Mouse (Mus musculus) neutrophil, adult 5-6 weeks (primary cell): ENCODE measurements at regions not wholly inside any gene's neighbourhood (a gene's known extent, or its start where the extent isn't known, plus 50 kb on each side); places are given as distances from the start of the nearest gene placed in this dataset.

ENCODE experiments used
- ATAC-seq: fragments of 151-379, 151-347 bp; 2 replicates; pipeline ENCODE4 v1.8.0; 2017; ENCODE audit warnings: mild to moderate bottlenecking, moderate TSS enrichment; ENCODE audit not compliant: insufficient number of reproducible peaks, poor library complexity, low FRiP score, severe bottlenecking; ENCODE audit errors: extremely low read depth

DNA sequence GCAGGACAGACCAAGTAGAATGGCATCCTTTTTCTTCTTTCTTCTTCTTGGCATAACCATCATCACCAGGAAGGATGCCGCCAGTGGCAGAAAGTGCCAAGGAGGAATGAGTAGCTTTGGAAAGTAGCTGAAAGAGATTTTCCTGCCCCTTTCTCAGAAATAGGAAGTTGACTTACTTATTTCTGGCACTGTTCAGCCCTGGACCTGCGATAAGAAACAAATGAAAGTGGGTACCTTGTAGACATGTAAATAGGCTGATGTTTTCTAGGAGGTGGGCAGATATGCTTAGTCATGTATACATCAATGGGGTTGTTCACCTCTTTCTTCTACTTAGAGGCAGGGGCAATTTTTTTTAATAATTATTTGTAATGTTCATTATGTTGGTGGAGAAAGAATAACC is 145.3 kb upstream of the Tmem164 start:
- ATAC-seq: no peak

DNA sequence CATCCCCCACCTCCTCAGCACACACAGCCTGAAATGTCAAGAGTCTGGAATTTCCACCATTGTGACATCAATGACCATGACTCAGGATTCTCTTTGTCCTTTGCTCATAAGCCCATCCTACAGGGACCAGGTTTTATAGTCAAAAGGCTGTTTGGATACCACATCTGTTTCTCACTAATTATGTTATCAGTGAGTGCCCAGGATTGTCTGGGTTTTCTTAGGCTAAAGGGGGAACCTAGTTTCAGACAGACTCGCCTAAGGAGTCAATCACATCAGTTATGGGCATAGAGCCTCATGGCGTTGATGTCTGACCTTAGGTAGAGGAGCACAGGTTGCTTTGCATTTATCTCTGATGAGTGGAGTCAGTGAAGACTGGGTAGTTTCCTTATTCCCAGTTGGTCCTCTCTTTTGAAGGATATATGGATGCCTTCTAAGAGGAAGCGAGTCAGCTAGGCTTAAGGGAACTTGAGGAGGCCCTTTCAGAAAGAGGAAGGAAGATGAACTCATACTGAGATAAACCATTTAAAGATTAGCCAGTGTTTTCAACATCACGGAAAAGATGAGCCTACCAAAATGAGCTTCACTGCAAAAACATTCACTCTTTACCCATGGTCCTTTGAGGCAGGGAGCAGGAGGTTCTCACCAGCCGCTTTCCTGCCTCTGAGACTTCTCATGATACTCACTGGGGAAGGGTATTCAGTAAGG is 143.8 kb upstream of the Tmem164 start:
- 0 out of 2 replicates have a peak, but pooled peaks have one; percentile 23 for ATAC-seq

DNA sequence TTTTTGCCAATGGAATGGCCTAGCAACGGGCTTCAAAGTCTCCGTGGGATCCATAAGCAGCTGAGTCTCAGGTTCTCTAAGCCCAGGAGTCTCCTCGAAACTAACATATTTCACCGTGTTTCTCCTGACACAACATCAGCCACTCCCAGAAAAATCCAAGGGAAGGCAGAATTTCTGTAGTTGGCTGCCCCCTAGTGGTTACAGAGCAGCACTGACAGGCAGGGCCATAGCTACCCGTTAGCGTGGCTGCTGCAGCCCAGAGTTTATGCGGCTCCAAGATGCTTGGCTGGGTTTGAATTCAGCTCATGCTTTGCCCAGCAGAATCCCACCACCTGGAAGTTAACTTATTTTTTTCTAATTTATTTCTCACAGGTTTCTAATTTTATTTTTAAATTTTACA is 140.9 kb upstream of the Tmem164 start:
- ATAC-seq: 0 out of 2 replicates have a peak, but pooled peaks have one; percentile 55

DNA sequence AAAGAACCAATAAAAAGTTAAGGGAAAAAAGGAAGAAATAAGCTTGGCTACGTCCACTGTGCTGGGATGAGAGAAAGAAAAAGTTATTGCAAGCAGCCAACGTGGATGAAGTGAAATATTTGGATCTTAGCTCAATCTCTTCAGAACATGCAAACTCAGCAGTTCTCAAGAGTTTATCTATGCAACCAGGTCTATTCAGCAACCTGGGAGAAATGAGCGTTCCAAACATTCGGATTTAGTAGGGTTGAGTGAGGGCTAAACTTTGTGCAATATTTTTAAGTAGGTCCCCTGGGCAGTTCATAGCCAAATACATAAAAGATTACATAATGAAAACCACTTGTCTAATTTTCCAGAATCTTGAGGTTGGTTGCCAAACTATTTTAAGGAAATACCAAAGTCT is 129.0 kb upstream of the Tmem164 start:
- ATAC-seq: no peak

DNA sequence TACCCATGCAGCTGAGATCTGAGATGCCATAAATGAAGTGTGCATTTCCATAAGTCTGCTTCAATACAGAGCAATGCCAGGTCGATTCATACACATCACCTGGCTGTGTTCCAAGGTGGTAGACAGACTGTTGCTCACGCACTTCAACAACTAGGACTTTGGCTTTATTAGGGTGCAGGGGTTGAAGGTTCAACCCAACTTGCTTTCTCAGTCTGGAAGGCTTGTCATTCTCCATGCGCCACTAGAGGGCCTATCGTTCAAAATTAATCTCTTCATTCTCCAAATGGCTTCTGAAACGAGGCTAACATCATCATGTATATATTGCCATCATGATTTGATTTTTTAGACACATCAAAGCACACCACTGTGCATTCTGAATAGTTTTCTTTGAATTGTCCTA is 127.0 kb upstream of the Tmem164 start:
- ATAC-seq: no peak

DNA sequence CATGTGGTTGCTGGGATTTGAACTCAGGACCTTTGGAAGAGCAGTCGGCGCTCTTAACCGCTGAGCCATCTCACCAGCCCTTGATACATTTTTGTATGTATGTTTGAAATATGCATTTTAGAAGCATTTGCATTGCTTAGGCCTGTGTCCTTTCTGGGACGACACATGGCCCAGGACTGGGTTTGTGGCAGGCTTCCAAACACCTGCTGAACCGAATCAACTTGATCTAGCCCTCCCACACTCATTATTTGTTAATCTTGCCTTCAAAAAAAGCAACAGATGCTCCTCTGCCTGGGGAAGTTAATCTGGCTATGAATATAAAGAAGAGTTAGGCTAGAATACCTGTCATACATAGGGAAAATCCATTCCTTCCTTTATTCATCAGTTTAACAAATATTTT is 123.7 kb upstream of the Tmem164 start:
- no peak for ATAC-seq

DNA sequence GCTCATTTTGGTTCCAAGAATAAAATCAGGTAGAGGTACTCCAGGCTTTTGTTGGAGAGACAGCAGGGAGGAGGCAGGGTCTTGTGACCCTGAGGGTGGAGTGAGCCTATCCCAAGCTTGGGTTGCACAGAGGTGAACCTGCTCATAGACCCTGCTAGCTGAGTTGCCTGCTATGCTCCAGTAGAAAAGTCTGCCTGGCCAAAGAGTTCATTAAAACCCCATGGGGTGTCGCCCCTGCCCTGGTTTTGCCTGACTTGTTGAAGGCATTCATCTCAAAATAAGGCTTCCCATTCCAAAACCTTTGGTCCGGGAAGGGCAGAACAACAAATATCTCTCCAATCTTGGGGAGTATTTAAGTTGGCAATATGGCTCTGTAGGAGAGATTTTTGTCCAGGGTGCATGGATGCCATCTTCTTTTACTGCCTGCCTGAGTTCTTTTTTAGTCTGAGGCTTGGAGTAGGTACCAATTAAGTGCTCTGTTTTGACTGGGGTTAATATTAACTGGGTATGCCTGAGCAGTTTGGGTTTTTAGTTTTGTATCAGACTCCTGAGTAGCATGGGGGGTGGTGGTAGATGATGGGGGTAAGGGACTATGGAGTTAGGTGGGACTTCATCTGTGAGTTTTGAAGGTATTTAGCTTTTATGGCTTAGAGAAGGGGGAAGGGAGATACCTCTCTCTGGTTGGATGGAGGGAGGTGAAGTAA is 120.8 kb upstream of the Tmem164 start:
- no peak for ATAC-seq

DNA sequence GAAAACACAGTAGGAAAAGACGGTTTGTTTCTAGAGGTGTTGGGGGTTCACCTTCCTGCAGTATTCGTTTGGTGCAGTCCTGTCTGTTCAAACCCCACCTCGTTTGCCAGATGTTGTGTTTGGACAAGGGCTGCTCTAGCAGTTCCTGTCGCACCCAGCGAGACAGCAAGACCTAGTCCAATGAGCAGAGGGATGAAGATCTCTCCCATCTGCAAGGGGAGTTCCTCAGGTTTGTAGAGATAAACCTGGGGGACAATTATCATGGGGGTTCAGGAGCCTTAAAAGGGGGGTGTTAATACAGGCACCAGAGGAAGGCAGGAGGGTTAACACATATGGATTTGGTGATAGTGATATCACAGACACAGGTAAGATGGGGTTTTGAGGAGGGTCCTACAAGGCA is 119.4 kb upstream of the Tmem164 start:
- ATAC-seq: no peak

DNA sequence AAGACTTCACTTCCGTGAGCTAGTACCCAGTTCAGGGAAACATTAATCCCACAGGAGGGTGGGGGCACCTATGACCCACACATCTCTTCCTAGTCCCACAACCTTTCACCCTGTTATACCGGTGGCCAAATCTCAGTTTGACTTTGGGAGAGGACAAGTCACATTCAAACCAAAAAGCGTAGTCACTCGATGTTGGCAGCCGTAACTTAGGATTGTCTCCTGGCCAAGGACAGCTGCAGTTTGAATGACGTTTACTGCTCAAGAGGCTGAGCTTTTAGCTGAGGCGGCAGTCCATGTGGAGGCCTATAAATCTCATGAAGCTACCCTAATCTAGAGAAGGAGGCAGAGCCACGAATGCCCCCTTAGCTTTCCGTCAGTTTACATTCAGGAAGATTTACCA is 117.0 kb upstream of the Tmem164 start:
- no peak for ATAC-seq

DNA sequence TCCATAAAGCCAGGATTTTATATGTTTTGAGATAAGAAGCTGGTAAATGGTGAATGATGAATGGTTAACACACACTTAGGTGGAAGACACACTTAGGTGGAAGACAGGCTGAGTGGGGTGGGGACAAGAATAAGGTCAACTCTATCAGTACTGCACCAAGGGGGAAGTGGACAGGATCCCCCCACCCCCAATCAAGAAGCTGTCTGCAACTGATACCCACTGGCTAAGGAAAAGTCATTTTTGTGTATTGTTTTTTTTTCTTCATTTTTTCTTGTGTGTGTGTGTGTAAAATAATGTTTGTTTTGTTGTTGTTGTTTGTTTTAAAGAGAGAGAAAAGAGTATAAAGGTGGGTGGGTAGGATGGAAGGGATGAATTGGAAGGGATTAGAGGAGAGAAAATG is 109.4 kb upstream of the Tmem164 start:
- no peak for ATAC-seq

DNA sequence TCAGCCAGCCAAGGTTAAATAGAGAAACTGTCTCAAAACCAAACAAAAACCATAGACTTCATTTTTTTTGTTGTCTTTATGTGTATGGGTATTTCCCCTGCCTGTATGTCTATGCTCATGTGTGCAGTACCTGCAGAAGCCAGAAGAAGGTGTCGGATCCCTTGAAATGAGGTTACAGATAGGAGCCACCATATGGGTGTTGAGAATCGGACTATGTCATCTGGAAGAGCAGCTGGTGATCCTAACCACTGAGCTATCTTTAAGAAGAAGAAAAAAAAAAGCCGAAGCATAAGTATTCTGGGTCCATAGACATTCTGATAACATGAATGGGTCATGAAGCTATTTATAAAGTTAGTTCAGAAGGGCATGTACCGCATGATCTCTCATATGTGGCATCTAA is 107.2 kb upstream of the Tmem164 start:
- ATAC-seq: no peak

DNA sequence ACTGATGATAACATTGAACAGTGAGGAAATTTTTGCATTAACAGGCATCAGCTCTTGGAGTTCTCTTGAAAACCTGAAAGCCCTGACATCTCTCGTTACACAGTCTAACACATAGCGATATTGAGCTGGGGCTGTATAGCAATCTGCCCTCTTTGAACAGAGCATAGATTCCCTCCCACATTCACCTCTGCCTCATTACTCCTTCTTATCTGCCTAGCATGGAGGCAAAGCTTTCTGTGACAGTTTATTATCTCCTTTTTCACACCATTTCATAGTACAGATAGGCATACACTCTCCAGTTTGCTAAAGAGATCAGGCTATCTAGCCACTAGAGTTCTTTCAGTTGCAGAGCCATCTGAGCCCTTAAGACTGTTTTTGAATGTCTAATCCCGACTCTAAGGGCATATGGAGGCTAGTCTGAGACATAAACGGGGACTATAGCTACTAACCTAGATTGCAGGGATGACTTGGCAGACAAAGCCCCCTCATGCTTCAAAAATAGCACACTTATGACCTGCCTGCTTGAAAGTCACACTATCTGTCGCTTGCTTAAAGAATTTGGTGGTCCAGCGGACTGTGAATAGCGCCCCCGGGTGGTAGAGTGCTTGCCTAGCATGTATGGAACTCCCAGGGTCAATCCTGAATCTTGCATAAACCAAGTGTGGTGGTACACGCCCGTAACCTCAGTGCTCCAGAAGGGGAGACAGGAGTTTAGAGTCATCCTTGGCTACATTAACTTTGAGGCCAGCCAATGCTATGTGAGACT is 106.1 kb upstream of the Tmem164 start:
- ATAC-seq: no peak

DNA sequence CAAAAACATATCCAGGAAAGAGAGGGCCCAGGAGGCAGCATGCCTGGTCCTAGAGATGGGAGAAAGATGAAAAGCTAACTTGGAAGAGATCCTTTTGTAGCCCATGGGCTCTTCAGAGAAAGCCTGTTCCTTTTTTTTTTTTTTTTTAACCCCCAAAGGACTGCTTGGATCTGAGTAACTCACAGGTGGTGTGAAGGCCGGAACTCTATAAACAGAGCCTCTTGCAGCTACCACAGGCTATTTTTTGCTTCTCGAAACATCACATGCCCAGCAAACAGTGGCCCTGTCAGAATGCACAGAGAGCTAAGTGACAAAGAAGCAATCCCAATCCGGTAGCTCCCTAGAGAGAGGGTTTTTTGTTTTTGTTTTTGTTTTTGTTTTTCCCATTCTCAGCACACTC is 105.1 kb upstream of the Tmem164 start:
- no peak for ATAC-seq

DNA sequence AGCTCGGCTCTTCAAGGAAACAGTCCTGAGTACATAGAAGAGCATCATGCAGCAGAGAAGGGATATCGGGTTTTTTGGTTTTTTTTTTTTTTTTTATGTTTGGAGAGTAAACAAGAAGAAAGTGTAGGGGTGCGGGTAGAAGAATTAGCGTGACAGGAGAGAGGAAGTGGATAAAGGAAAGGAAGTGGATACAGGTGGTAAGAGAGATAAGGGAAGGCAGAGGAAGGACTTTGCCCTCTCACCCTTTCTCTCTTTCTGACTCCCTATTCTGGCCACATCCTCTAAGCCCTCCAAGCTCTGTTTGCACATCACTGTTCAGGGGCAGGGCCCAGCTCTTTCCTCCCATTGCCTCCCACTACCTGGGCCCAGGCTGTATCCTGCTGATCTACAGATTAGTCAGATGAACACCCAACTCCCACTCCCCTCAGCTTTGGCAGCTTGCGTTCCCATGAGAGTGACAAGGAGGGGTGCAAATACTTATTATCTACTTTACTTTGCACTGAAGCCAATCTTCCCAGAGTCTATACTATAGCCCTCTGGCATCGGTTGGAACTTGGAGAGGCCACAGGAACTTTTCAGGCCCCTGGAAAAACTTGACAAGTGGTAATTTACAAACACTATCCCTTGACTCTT is 103.6 kb upstream of the Tmem164 start:
- no peak for ATAC-seq

DNA sequence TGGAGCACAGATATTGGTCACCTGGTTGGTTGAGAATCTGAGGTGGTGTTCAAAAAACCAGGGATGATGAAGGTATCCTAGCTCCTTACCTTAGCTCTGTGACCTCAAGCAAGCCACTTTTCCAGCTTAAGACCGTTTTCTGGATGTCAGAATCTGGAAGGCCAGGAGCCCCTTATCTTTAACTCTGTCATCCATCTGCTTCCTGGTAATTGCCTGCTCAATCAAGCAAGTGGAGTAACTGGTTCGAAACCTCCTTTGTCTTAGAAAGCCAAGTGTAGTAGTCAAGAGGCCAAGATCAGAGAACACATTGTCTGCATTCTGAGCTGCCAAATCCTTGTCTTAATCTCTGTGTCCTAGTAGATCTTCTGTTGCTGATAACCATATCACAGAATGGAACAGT is 95.9 kb upstream of the Tmem164 start:
- ATAC-seq: no peak

DNA sequence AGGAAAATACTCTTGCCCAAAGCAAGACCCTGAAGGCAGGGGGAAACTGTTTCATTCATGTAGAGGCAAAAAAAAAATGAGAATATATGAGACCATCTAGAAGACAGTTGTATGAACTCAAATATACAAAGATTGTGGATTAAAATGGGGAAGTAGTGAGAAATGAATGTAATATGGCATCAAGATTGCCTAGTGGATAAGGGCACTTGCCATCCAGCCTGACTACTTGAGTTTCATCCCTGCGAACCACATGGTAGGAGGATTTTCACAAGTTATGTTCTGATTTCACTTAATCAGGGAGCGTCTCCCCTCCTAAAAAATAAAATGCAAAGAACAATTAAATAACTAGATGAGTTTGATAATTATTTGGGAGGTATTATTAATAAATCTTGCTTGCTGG is 81.8 kb upstream of the Tmem164 start:
- no peak for ATAC-seq

DNA sequence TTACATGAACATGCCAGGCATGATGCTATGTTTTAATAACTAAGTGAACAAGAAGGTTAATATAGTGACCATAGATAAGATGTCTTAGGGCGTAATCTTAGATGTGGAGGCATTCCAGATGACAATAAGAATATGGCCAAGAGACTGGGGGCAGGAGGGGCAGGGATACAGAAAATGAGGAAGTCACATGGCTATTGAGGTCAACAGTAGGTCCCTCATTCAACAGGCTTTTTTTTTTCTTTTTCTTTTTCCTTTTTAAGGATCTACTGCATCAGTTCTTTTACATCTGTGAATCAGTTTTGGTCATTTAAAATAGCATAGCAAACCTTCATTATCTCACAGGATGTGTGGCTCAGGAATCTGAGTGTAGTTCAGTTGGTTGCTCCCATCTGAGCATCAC is 80.4 kb upstream of the Tmem164 start:
- ATAC-seq: no peak

DNA sequence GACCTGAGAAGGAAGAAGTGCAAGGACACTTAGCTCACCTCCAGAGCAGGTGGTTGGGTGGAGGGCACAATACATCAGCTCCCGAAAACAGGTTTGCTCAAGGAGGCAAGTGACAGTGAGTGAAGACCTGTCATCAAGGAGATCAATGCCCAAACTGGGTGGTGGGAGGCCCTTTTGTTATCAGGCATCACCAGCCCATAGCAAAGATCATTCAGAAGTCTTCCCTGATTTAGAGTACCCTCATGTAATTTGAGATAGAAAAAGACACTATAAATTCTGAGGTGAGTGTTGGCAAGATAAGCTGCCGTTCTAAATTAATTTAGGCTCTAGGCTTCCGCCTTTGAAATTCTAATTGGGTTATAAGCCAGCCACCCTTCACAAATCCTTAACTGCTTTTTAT is 76.1 kb upstream of the Tmem164 start:
- ATAC-seq: no peak

DNA sequence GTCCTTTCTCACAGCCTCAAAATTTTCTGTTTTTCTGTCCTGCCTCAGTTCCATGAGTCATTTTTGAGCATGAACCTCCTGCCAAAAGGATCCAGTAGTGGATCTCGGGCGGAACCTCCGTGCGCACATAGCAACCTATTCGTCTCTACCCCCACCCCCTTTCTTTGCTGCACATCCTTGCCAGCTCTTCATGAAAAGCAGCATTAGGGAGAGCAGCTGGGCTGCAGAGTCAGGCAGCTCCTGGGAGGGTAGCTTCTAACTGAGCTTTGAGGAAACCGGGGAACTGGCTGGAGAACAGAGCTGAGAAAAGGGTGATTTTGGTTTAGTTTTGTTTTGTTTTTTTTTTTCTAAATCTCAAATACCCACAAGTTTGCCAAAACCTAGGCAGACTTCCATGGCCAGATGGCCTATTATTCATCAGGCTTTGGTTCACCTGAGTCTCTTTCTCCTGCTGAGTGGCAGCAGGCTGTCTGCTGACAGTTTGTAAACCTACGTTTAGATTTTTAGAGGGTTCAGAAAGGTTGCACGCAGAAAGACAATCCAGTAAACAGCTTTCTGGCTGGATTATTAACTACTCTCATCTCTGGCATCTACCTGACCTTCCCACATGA is 74.5 kb upstream of the Tmem164 start:
- no peak for ATAC-seq
